Mouse (Mus musculus) right cerebral cortex, postnatal 36 days (tissue): ENCODE measurements around the gene Olfr771.
"Not testable (repeated sequence)": the region's sequence is repeated elsewhere in the genome, so short reads cannot be mapped to it uniquely, and the experiment has no call there.

Experiments used
- DNase-seq, 2 experiments: peaks; one replicate each; pipeline ENCODE4 v3.0.0; 2022; ENCODE audit warnings: low spot score in 2 of 2, mixed read lengths in 1 of 2

Olfr771 gene

DNA sequence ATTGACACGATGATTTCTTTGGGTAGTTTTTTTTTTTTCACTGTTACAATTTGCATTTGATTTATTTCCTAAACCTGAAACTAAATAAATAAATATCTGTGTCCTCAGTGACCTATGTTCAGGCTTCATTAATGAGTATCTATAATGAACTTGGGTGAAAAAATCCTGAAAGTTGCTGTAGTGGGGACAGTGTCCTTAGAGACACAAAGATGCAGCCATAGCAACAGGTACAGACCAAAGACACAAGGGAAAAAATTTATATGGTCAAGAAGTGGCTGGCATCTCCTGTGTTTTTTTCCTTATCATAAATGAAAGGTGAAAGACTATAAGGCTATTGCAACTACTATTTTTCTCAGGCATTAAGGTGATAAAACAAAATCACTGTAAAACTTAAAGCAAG, at the start of gene Olfr771:
Gene Olfr771, minus strand, starts transcription at position 101 of the 400 bp plus-strand sequence.
- DNase-seq, result no peak

DNA sequence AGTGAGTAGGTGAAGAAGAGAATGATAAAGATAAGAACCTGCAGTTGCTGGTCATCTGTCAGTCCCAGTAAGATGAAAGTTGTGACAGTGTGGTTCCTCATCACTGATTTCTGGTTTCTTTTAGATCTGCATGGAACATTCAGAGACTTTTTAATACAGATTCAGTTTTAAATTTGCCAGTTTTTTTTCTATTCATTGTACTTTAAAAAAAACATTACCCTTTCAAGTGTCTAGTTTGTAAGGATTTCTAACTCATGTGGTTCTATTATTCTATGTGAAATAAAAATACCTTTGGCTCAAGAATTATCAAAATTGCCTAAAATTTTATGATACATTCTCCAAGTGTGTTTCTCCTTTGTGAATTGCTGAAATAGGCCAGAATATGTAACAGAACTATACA, 22.8 kb upstream of the Olfr771 start, which contains the start of gene Olfr773:
Gene Olfr773, minus strand, starts transcription at position 101 of the 400 bp plus-strand sequence.
- DNase-seq, result not testable (repeated sequence)

DNA sequence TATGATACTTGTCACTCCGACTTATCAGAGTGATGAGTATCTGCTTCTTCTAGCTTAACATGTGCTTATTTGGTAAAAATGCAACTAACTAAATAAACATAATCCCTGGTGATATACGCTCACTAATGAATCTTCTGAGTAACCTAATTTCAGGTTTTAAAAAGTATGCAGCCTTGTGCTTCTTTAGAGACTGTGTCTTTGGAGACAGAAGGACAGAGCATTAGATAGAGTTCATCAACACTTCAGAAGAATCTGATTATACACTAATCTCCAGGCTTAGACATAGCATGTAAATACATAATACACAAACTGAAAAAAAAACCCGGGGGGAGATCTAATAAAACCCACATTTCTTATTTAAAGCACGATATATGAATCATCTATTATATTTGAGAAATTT, 13.3 kb upstream of the Olfr771 start, which contains the start of gene Olfr772:
Gene Olfr772, minus strand, starts transcription at position 101 of the 400 bp plus-strand sequence.
- not testable (repeated sequence) for DNase-seq

DNA sequence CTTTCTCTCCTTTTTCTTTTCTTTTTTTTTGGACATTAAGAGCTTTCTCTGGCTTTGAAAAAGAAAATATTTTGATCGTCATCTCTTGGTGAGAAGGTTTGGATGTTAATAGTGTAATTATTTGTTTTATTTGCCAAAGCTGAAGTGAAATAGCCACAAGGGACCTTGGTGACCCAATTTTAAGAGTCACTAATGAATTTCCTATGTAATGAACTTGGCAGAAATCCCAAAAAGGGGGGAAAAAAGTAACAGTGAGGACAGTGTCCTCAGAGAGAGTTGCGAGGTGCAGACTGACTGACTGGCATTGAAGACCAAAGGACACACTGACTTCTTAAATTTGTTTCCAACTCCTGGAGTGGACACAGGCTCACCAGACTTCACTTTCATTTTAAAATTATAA, 25.7 kb downstream of the Olfr771 start, which contains the start of gene Olfr770:
Gene Olfr770, minus strand, starts transcription at position 101 of the 400 bp plus-strand sequence.
- DNase-seq, result no peak

DNA sequence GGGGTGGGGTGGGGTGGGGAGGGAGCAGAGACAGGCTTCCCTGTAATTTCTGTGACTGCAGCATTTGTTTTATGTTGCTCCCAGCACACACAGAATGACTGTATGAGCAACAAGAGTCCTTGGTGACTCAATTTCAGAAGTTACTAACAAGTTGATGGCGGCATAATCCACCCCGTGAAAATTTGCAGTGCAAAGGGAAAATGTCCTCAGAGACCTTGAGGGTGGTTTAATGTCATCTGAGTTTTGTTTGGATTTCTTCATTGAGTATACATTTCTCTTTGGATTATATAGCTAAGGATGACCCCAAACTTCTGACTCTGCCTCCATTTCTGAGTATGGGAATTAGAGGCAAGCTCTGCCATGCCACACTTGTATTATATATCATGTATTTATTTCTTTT, 46.8 kb downstream of the Olfr771 start, which contains the start of gene Olfr769:
Gene Olfr769, minus strand, starts transcription at position 101 of the 400 bp plus-strand sequence.
- no peak for DNase-seq

DNA sequence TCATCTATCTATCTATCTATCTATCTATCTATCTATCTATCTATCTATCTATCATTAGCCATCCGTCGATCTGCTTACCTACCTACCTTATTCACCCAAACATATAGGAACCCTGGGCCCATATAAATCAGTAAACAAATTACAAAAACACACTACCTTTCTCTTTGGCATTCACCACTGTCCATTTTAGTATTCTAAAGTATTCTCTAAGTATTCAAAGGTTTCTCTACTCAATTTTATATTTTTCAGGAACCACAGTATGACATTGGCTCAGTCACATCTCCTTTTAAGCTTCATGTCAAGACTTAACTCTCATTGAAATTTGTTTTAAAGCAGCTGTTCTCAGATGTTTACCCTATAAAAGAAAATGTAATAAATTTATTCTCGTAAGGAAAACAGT, 49.4 kb downstream of the Olfr771 start:
- DNase-seq, result no peak
